Mouse (Mus musculus): Measurements from ENCODE around the gene Aldh1l1. TPM values are rescaled to one million over a fixed set of nuclear protein-coding genes. Genes with fewer than 3 reads are reported as not detected.

The Aldh1l1 gene
- polyA plus RNA-seq, 1 experiment from 2014 or later: 72.2 TPM

GRCm38 (mm10) chr6:90494155-90494554 lies 7.9 kb downstream of the Aldh1l1 start:
- Histone ChIP-seq H3K27ac (ENCODE audit: low read length) (no peak overlapping the region), H3K4me2 (ENCODE audit: low read length) (no peak overlapping the region), H3K4me3 (ENCODE audit: low read depth, low read length) (no peak overlapping the region), H3K4me1 (ENCODE audit: control insufficient read depth, insufficient read depth, low read length) (peaks cover 8% of the 10 kb centered on the region; the same call in 1 of the 2 replicates), H3K9me3 (replicated peaks; ENCODE audit: control insufficient read depth, low read length, poor library complexity, severe bottlenecking) (no peaks in the 10 kb centered on the region), H3K27me3 (ENCODE audit: control insufficient read depth, insufficient read depth, low read depth, low read length) (no peaks in the 10 kb centered on the region), H3K36me3 (ENCODE audit: control insufficient read depth, insufficient read depth, low read length) (no peaks in the 10 kb centered on the region), H3K9ac (ENCODE audit: low read depth, low read length) (no peak overlapping the region)
- ATAC-seq: no peak
- 71% methylated on average over 3 of the region's 3 CpGs for WGBS

- Histone ChIP-seq H3K4me2 (ENCODE audit: low read length) (no peak overlapping the region), H3K9me3 (replicated peaks; ENCODE audit: control insufficient read depth, low read length, poor library complexity, severe bottlenecking) (no peaks in the 10 kb centered on the region), H3K9ac (ENCODE audit: low read depth, low read length) (no peak overlapping the region), H3K4me3 (ENCODE audit: low read depth, low read length) (no peak overlapping the region), H3K27ac (ENCODE audit: low read length) (no peak overlapping the region), H3K36me3 (ENCODE audit: control insufficient read depth, insufficient read depth, low read length) (no peaks in the 10 kb centered on the region), H3K4me1 (ENCODE audit: control insufficient read depth, insufficient read depth, low read length) (peaks cover 8% of the 10 kb centered on the region; the same call in 1 of the 2 replicates), H3K27me3 (ENCODE audit: control insufficient read depth, insufficient read depth, low read depth, low read length) (no peaks in the 10 kb centered on the region)
- 83% methylated on average over 3 of the region's 3 CpGs for WGBS
- ATAC-seq: no peak
Measured at GRCm38 (mm10) chr6:90494566-90494965, 8.3 kb downstream of the Aldh1l1 start.

GRCm38 (mm10) chr6:90495282-90495912 lies 9.2 kb downstream of the Aldh1l1 start:
- no peaks in the 10 kb centered on the region for H3K9me3 ChIP-seq (replicated peaks; ENCODE audit: control insufficient read depth, low read length, poor library complexity, severe bottlenecking)
- H3K27ac ChIP-seq (ENCODE audit: low read length): peak overlapping the region; percentile 50; the same call in 1 of the 2 replicates
- peaks cover 12% of the 10 kb centered on the region; the same call in 1 of the 2 replicates for H3K4me1 ChIP-seq (ENCODE audit: control insufficient read depth, insufficient read depth, low read length)
- WGBS: 39% methylated on average over 6 of the region's 7 CpGs
- no peak overlapping the region for H3K9ac ChIP-seq (ENCODE audit: low read depth, low read length)
- peak; percentile 90 for ATAC-seq
- no peak overlapping the region for H3K4me3 ChIP-seq (ENCODE audit: low read depth, low read length)
- H3K27me3 ChIP-seq (ENCODE audit: control insufficient read depth, insufficient read depth, low read depth, low read length): no peaks in the 10 kb centered on the region
- no peak overlapping the region for H3K4me2 ChIP-seq (ENCODE audit: low read length)
- no peaks in the 10 kb centered on the region for H3K36me3 ChIP-seq (ENCODE audit: control insufficient read depth, insufficient read depth, low read length)

GRCm38 (mm10) chr6:90496217-90496616 lies 10.0 kb downstream of the Aldh1l1 start:
- Histone ChIP-seq H3K36me3 (ENCODE audit: control insufficient read depth, insufficient read depth, low read length) (no peaks in the 10 kb centered on the region), H3K27me3 (ENCODE audit: control insufficient read depth, insufficient read depth, low read depth, low read length) (no peaks in the 10 kb centered on the region), H3K4me3 (ENCODE audit: low read depth, low read length) (no peak overlapping the region), H3K4me2 (ENCODE audit: low read length) (no peak overlapping the region), H3K27ac (ENCODE audit: low read length) (no peak overlapping the region), H3K4me1 (ENCODE audit: control insufficient read depth, insufficient read depth, low read length) (peaks cover 12% of the 10 kb centered on the region; the same call in 1 of the 2 replicates), H3K9ac (ENCODE audit: low read depth, low read length) (no peak overlapping the region), H3K9me3 (replicated peaks; ENCODE audit: control insufficient read depth, low read length, poor library complexity, severe bottlenecking) (no peaks in the 10 kb centered on the region)
- WGBS: 69% methylated on average over 3 of the region's 3 CpGs
- ATAC-seq: no peak

- Histone ChIP-seq H3K4me1 (ENCODE audit: control insufficient read depth, insufficient read depth, low read length) (peaks cover 12% of the 10 kb centered on the region; the same call in 1 of the 2 replicates), H3K36me3 (ENCODE audit: control insufficient read depth, insufficient read depth, low read length) (no peaks in the 10 kb centered on the region), H3K9ac (ENCODE audit: low read depth, low read length) (0 out of 2 replicates have a peak overlapping the region, but pooled peaks have one; percentile 25), H3K27ac (ENCODE audit: low read length) (no peak overlapping the region), H3K4me2 (ENCODE audit: low read length) (no peak overlapping the region), H3K9me3 (replicated peaks; ENCODE audit: control insufficient read depth, low read length, poor library complexity, severe bottlenecking) (no peaks in the 10 kb centered on the region), H3K27me3 (ENCODE audit: control insufficient read depth, insufficient read depth, low read depth, low read length) (no peaks in the 10 kb centered on the region), H3K4me3 (ENCODE audit: low read depth, low read length) (no peak overlapping the region)
- 34% methylated on average over 4 of the region's 4 CpGs for WGBS
- no peak for ATAC-seq
Measured at GRCm38 (mm10) chr6:90499509-90499908, 13.3 kb downstream of the Aldh1l1 start.

- ATAC-seq: no peak
- H3K4me3 ChIP-seq (ENCODE audit: low read depth, low read length): no peak overlapping the region
- 82% methylated on average over 8 of the region's 8 CpGs for WGBS
Measured at GRCm38 (mm10) chr6:90501222-90501940, 15.2 kb downstream of the Aldh1l1 start.

GRCm38 (mm10) chr6:90505906-90506305 lies 19.7 kb downstream of the Aldh1l1 start:
- H3K27ac ChIP-seq (ENCODE audit: low read length): peak overlapping the region; percentile 74
- no peaks in the 10 kb centered on the region for H3K36me3 ChIP-seq (ENCODE audit: control insufficient read depth, insufficient read depth, low read length)
- WGBS: 63% methylated on average over 6 of the region's 6 CpGs
- no peak overlapping the region for H3K4me2 ChIP-seq (ENCODE audit: low read length)
- no peak overlapping the region for H3K9ac ChIP-seq (ENCODE audit: low read depth, low read length)
- no peak overlapping the region for H3K4me3 ChIP-seq (ENCODE audit: low read depth, low read length)
- ATAC-seq: no peak
- no peaks in the 10 kb centered on the region for H3K27me3 ChIP-seq (ENCODE audit: control insufficient read depth, insufficient read depth, low read depth, low read length)
- peaks cover 4% of the 10 kb centered on the region; the same call in 1 of the 2 replicates for H3K4me1 ChIP-seq (ENCODE audit: control insufficient read depth, insufficient read depth, low read length)
- no peaks in the 10 kb centered on the region for H3K9me3 ChIP-seq (replicated peaks; ENCODE audit: control insufficient read depth, low read length, poor library complexity, severe bottlenecking)

More at GRCm38 (mm10) chr6:90501222-90501940, 15.2 kb downstream of the Aldh1l1 start:
- Histone ChIP-seq H3K36me3 (ENCODE audit: control insufficient read depth, insufficient read depth, low read length) (no peaks in the 10 kb centered on the region), H3K27me3 (ENCODE audit: control insufficient read depth, insufficient read depth, low read depth, low read length) (no peaks in the 10 kb centered on the region), H3K27ac (ENCODE audit: low read length) (no peak overlapping the region), H3K9me3 (replicated peaks; ENCODE audit: control insufficient read depth, low read length, poor library complexity, severe bottlenecking) (no peaks in the 10 kb centered on the region), H3K9ac (ENCODE audit: low read depth, low read length) (no peak overlapping the region), H3K4me2 (ENCODE audit: low read length) (no peak overlapping the region), H3K4me1 (ENCODE audit: control insufficient read depth, insufficient read depth, low read length) (0 out of 2 replicates have a peak, but pooled peaks cover 9% of the 10 kb centered on the region)

- H3K4me1 ChIP-seq (ENCODE audit: control insufficient read depth, insufficient read depth, low read length): peaks cover 4% of the 10 kb centered on the region; the same call in 1 of the 2 replicates
- no peaks in the 10 kb centered on the region for H3K36me3 ChIP-seq (ENCODE audit: control insufficient read depth, insufficient read depth, low read length)
- no peaks in the 10 kb centered on the region for H3K27me3 ChIP-seq (ENCODE audit: control insufficient read depth, insufficient read depth, low read depth, low read length)
- H3K9me3 ChIP-seq (replicated peaks; ENCODE audit: control insufficient read depth, low read length, poor library complexity, severe bottlenecking): no peaks in the 10 kb centered on the region
- H3K4me3 ChIP-seq (ENCODE audit: low read depth, low read length): no peak overlapping the region
- peak; percentile 90 for ATAC-seq
- H3K4me2 ChIP-seq (ENCODE audit: low read length): no peak overlapping the region
- WGBS: 56% methylated on average over 16 of the region's 16 CpGs
- no peak overlapping the region for H3K9ac ChIP-seq (ENCODE audit: low read depth, low read length)
- peak overlapping the region; percentile 74 for H3K27ac ChIP-seq (ENCODE audit: low read length)
Measured at GRCm38 (mm10) chr6:90506673-90507311, 20.6 kb downstream of the Aldh1l1 start.

Measured in midbrain, embryonic 16.5 days (tissue).